Mouse (Mus musculus): ENCODE results near the gene Nsun2.
"Not testable (repeated sequence)": the region's sequence is repeated elsewhere in the genome, so short reads cannot be mapped to it uniquely, and the experiment has no call there.

Nsun2 gene

GRCm38 (mm10) chr13:69545019-69545418 lies 11.5 kb downstream of the Nsun2 start:
- in situ Hi-C loops (cut with MboI; ENCODE audit: low sequenced_read_pairs) = loop anchor here (10.0 kb wide), 1 partner anchor 90 kb away; no protein-coding TSS in a partner anchor

GRCm38 (mm10) chr13:69547488-69548180 lies 14.1 kb downstream of the Nsun2 start:
- in situ Hi-C loops (cut with MboI; ENCODE audit: low sequenced_read_pairs) = loop anchor here (10.0 kb wide), 1 partner anchor 87 kb away; no protein-coding TSS in a partner anchor

- in situ Hi-C loops (cut with MboI; ENCODE audit: low sequenced_read_pairs) = loop anchor here (10.0 kb wide), 1 partner anchor 85 kb away; no protein-coding TSS in a partner anchor
These were observed 16.4 kb downstream of the Nsun2 start for GRCm38 (mm10) chr13:69549980-69550379.

- in situ Hi-C loops (cut with MboI; ENCODE audit: low sequenced_read_pairs) = no loop called here
These were observed 17.3 kb downstream of the Nsun2 start for GRCm38 (mm10) chr13:69550831-69551230.

- in situ Hi-C loops (cut with MboI; ENCODE audit: low sequenced_read_pairs) = no loop called here
These were observed 19.5 kb downstream of the Nsun2 start for GRCm38 (mm10) chr13:69553024-69553423.

- in situ Hi-C loops (cut with MboI; ENCODE audit: low sequenced_read_pairs) = no loop called here
These were observed 20.7 kb downstream of the Nsun2 start for GRCm38 (mm10) chr13:69554255-69554654.

- in situ Hi-C loops (cut with MboI; ENCODE audit: low sequenced_read_pairs) = no loop called here
These were observed 21.5 kb downstream of the Nsun2 start for GRCm38 (mm10) chr13:69555045-69555444.

GRCm38 (mm10) chr13:69555957-69556482 lies 22.5 kb downstream of the Nsun2 start:
- in situ Hi-C loops (cut with MboI; ENCODE audit: low sequenced_read_pairs) = no loop called here

GRCm38 (mm10) chr13:69556728-69557127 lies 23.2 kb downstream of the Nsun2 start:
- in situ Hi-C loops (cut with MboI; ENCODE audit: low sequenced_read_pairs) = no loop called here

GRCm38 (mm10) chr13:69558098-69558660 lies 24.6 kb downstream of the Nsun2 start:
- in situ Hi-C loops (cut with MboI; ENCODE audit: low sequenced_read_pairs) = no loop called here

- in situ Hi-C loops (cut with MboI; ENCODE audit: low sequenced_read_pairs) = no loop called here
These were observed 25.9 kb downstream of the Nsun2 start for GRCm38 (mm10) chr13:69559291-69559961.

- in situ Hi-C loops (cut with MboI; ENCODE audit: low sequenced_read_pairs) = no loop called here
These were observed 28.5 kb downstream of the Nsun2 start for GRCm38 (mm10) chr13:69562004-69562403.

- in situ Hi-C loops (cut with MboI; ENCODE audit: low sequenced_read_pairs) = no loop called here
These were observed 29.4 kb downstream of the Nsun2 start for GRCm38 (mm10) chr13:69562654-69563574.

- in situ Hi-C loops (cut with MboI; ENCODE audit: low sequenced_read_pairs) = no loop called here
These were observed 30.4 kb downstream of the Nsun2 start for GRCm38 (mm10) chr13:69563905-69564304.

GRCm38 (mm10) chr13:69564573-69564972 lies 31.0 kb downstream of the Nsun2 start:
- in situ Hi-C loops (cut with MboI; ENCODE audit: low sequenced_read_pairs) = no loop called here

- in situ Hi-C loops (cut with MboI; ENCODE audit: low sequenced_read_pairs) = not testable (repeated sequence)
These were observed 31.9 kb downstream of the Nsun2 start for GRCm38 (mm10) chr13:69565401-69565800.

GRCm38 (mm10) chr13:69569201-69569600 lies 35.7 kb downstream of the Nsun2 start:
- in situ Hi-C loops (cut with MboI; ENCODE audit: low sequenced_read_pairs) = no loop called here

- in situ Hi-C loops (cut with MboI; ENCODE audit: low sequenced_read_pairs) = no loop called here
These were observed 39.0 kb downstream of the Nsun2 start for GRCm38 (mm10) chr13:69572594-69572993.

GRCm38 (mm10) chr13:69576676-69577075 lies 43.1 kb downstream of the Nsun2 start:
- in situ Hi-C loops (cut with MboI; ENCODE audit: low sequenced_read_pairs) = no loop called here

GRCm38 (mm10) chr13:69577181-69577834 lies 43.8 kb downstream of the Nsun2 start:
- in situ Hi-C loops (cut with MboI; ENCODE audit: low sequenced_read_pairs) = no loop called here

Data from CH12F3 (cell line).